Mouse (Mus musculus): ENCODE results near the gene Elof1.

DNA sequence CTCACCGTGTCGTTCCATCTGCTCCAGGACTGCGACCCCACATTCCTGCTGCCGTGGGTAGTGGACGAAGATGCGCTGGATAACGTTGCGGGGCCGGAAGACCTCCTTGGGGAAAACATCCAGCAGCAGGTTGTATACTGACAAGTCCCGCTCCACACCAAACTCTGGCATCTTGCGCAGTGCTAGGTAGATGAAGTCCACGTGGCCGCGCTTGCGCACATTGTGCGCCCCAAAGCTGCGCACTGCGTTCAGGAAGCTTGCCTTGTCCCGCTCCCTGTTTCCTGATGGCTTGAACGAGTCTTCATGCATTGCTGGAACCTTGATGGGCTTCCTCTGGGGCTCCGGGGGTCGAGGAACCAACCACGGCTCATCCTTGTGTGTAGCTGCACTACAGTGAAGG is 40.7 kb downstream of the Elof1 start:
- no peak for TF ChIP-seq CTCF (IDR thresholded peaks at IDR 0.05; ENCODE audit: extremely low read depth, insufficient read depth, insufficient read length, insufficient replicate concordance)
- no peak for TF ChIP-seq POLR2A (IDR thresholded peaks at IDR 0.05; ENCODE audit: low read depth, low read length)

Measured in spleen, adult 2 months (tissue).